Mouse (Mus musculus): ENCODE measurements at regions not wholly inside any gene's neighbourhood (a gene's known extent, or its start where the extent isn't known, plus 50 kb on each side); places are given as distances from the start of the nearest gene placed in this dataset.

GRCm38 (mm10) chr8:8244599-8244998, 416.4 kb downstream of the Efnb2 start:
- H3K27ac ChIP-seq (ENCODE audit: low read length) = no peak overlapping the region
- WGBS = 88% methylated on average over 1 of the region's 1 CpGs
- H3K9ac ChIP-seq (ENCODE audit: low read length) = no peak overlapping the region
- ATAC-seq (ENCODE audit: insufficient read depth, low FRiP score) = no peak
- H3K27me3 ChIP-seq (ENCODE audit: control insufficient read depth, insufficient read depth, low read length) = no peaks in the 10 kb centered on the region
- H3K4me1 ChIP-seq (ENCODE audit: control insufficient read depth, insufficient read depth, low read length) = no peaks in the 10 kb centered on the region
- H3K9me3 ChIP-seq (replicated peaks; ENCODE audit: control insufficient read depth, low read length) = no peaks in the 10 kb centered on the region
- H3K4me3 ChIP-seq (replicated peaks; ENCODE audit: low read length) = no peak overlapping the region
- H3K4me2 ChIP-seq (ENCODE audit: low read depth, low read length) = no peak overlapping the region
- no peaks in the 10 kb centered on the region for H3K36me3 ChIP-seq (ENCODE audit: control insufficient read depth, insufficient read depth, low read length)

- 22% methylated on average over 3 of the region's 3 CpGs for WGBS
- ATAC-seq (ENCODE audit: insufficient read depth, low FRiP score) = no peak
- Histone ChIP-seq H3K4me1 (ENCODE audit: control insufficient read depth, insufficient read depth, low read length) (no peaks in the 10 kb centered on the region), H3K4me2 (ENCODE audit: low read depth, low read length) (no peak overlapping the region), H3K9ac (ENCODE audit: low read length) (no peak overlapping the region), H3K27me3 (ENCODE audit: control insufficient read depth, insufficient read depth, low read length) (no peaks in the 10 kb centered on the region), H3K4me3 (replicated peaks; ENCODE audit: low read length) (no peak overlapping the region), H3K36me3 (ENCODE audit: control insufficient read depth, insufficient read depth, low read length) (no peaks in the 10 kb centered on the region), H3K27ac (ENCODE audit: low read length) (no peak overlapping the region), H3K9me3 (replicated peaks; ENCODE audit: control insufficient read depth, low read length) (no peaks in the 10 kb centered on the region)
Observed at GRCm38 (mm10) chr8:8241755-8242501, 419.1 kb downstream of the Efnb2 start.

GRCm38 (mm10) chr8:8241051-8241688, 419.9 kb downstream of the Efnb2 start:
- H3K4me3 ChIP-seq (replicated peaks; ENCODE audit: low read length) = no peak overlapping the region
- H3K27ac ChIP-seq (ENCODE audit: low read length) = no peak overlapping the region
- H3K27me3 ChIP-seq (ENCODE audit: control insufficient read depth, insufficient read depth, low read length) = no peaks in the 10 kb centered on the region
- no peaks in the 10 kb centered on the region for H3K9me3 ChIP-seq (replicated peaks; ENCODE audit: control insufficient read depth, low read length)
- H3K4me2 ChIP-seq (ENCODE audit: low read depth, low read length) = no peak overlapping the region
- no peaks in the 10 kb centered on the region for H3K4me1 ChIP-seq (ENCODE audit: control insufficient read depth, insufficient read depth, low read length)
- 70% methylated on average over 9 of the region's 9 CpGs for WGBS
- H3K9ac ChIP-seq (ENCODE audit: low read length) = no peak overlapping the region
- H3K36me3 ChIP-seq (ENCODE audit: control insufficient read depth, insufficient read depth, low read length) = no peaks in the 10 kb centered on the region
- no peak for ATAC-seq (ENCODE audit: insufficient read depth, low FRiP score)

- no peak for ATAC-seq (ENCODE audit: insufficient read depth, low FRiP score)
- no peaks in the 10 kb centered on the region for H3K36me3 ChIP-seq (ENCODE audit: control insufficient read depth, insufficient read depth, low read length)
- no peaks in the 10 kb centered on the region for H3K27me3 ChIP-seq (ENCODE audit: control insufficient read depth, insufficient read depth, low read length)
- no peak overlapping the region for H3K9ac ChIP-seq (ENCODE audit: low read length)
- no peaks in the 10 kb centered on the region for H3K9me3 ChIP-seq (replicated peaks; ENCODE audit: control insufficient read depth, low read length)
- H3K4me3 ChIP-seq (replicated peaks; ENCODE audit: low read length) = no peak overlapping the region
- H3K4me2 ChIP-seq (ENCODE audit: low read depth, low read length) = no peak overlapping the region
- WGBS = 64% methylated on average over 12 of the region's 12 CpGs
- H3K4me1 ChIP-seq (ENCODE audit: control insufficient read depth, insufficient read depth, low read length) = no peaks in the 10 kb centered on the region
- H3K27ac ChIP-seq (ENCODE audit: low read length) = no peak overlapping the region
Observed at GRCm38 (mm10) chr8:8239489-8239888, 421.6 kb downstream of the Efnb2 start.

DNA sequence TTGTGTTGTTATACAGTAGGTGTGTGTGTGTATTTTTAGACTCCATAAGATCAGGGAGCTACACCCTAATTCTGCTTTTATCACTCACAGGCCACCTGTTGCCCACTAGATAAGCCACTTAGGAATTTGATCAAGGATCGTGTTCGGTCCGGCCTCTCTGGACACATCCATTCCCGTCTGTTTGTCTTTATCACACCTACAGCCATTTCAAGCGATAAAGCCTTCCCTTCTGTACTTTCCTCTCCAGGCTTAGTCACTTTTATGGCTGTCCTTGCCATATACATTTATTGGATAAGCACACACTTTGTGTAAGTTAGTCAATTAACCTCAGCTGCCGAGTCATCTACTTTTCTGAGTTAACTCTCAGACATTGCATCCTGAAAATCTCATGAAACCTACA, 423.0 kb downstream of the Efnb2 start:
- no peaks in the 10 kb centered on the region for H3K36me3 ChIP-seq (ENCODE audit: control insufficient read depth, insufficient read depth, low read length)
- no peak overlapping the region for H3K4me3 ChIP-seq (replicated peaks; ENCODE audit: low read length)
- H3K27ac ChIP-seq (ENCODE audit: low read length) = no peak overlapping the region
- 61% methylated on average over 6 of the region's 6 CpGs for WGBS
- H3K4me2 ChIP-seq (ENCODE audit: low read depth, low read length) = no peak overlapping the region
- no peaks in the 10 kb centered on the region for H3K9me3 ChIP-seq (replicated peaks; ENCODE audit: control insufficient read depth, low read length)
- H3K27me3 ChIP-seq (ENCODE audit: control insufficient read depth, insufficient read depth, low read length) = no peaks in the 10 kb centered on the region
- no peaks in the 10 kb centered on the region for H3K4me1 ChIP-seq (ENCODE audit: control insufficient read depth, insufficient read depth, low read length)
- no peak; the same call in 1 of the 2 replicates for ATAC-seq (ENCODE audit: insufficient read depth, low FRiP score)
- H3K9ac ChIP-seq (ENCODE audit: low read length) = no peak overlapping the region

DNA sequence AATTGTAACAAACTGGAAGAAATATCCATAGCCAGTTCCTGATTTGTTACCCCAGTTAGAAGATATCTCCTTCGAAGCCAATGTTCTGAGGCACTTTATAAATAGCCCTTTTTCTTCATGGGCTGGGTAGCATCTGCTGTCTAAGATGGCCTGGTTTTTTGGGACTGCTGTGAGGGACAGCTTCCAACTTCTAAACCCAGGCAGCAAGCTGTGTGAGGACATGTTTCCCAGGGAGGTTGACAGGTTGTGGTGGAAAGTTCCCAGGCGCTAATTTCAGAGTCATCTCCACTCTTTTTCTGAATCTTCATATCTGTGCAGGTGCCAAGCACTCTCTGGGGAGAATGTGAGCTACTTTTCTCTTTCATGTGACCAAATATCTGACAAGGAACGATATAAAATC, 427.4 kb downstream of the Efnb2 start:
- no peaks in the 10 kb centered on the region for H3K9me3 ChIP-seq (replicated peaks; ENCODE audit: control insufficient read depth, low read length)
- H3K4me2 ChIP-seq (ENCODE audit: low read depth, low read length) = no peak overlapping the region
- no peak for ATAC-seq (ENCODE audit: insufficient read depth, low FRiP score)
- no peak overlapping the region for H3K4me3 ChIP-seq (replicated peaks; ENCODE audit: low read length)
- no peaks in the 10 kb centered on the region for H3K27me3 ChIP-seq (ENCODE audit: control insufficient read depth, insufficient read depth, low read length)
- H3K4me1 ChIP-seq (ENCODE audit: control insufficient read depth, insufficient read depth, low read length) = no peaks in the 10 kb centered on the region
- no peaks in the 10 kb centered on the region for H3K36me3 ChIP-seq (ENCODE audit: control insufficient read depth, insufficient read depth, low read length)
- H3K27ac ChIP-seq (ENCODE audit: low read length) = no peak overlapping the region
- H3K9ac ChIP-seq (ENCODE audit: low read length) = no peak overlapping the region
- WGBS = 84% methylated on average over 3 of the region's 3 CpGs

DNA sequence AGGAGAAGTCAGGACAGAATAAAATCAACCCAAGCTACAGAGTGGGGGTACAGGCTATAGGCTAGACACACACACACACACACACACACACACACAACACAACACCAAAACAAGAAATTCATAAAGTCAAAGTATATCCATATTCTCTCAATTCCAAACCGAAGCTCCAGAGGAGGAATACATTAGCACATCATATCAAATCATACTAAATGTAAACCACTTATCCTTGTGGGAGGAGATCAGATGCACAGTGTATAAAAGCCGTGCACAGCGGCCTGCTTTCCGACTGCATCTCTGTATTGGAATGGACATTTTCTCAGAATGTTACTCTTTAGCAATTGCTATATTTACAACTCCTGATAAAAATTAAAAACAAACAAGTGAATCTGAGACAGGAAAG, 427.9 kb downstream of the Efnb2 start:
- Histone ChIP-seq H3K27me3 (ENCODE audit: control insufficient read depth, insufficient read depth, low read length) (no peaks in the 10 kb centered on the region), H3K4me2 (ENCODE audit: low read depth, low read length) (no peak overlapping the region), H3K9me3 (replicated peaks; ENCODE audit: control insufficient read depth, low read length) (no peaks in the 10 kb centered on the region), H3K4me1 (ENCODE audit: control insufficient read depth, insufficient read depth, low read length) (no peaks in the 10 kb centered on the region), H3K36me3 (ENCODE audit: control insufficient read depth, insufficient read depth, low read length) (no peaks in the 10 kb centered on the region), H3K9ac (ENCODE audit: low read length) (no peak overlapping the region), H3K4me3 (replicated peaks; ENCODE audit: low read length) (no peak overlapping the region), H3K27ac (ENCODE audit: low read length) (no peak overlapping the region)
- WGBS = 70% methylated on average over 4 of the region's 4 CpGs
- no peak for ATAC-seq (ENCODE audit: insufficient read depth, low FRiP score)

DNA sequence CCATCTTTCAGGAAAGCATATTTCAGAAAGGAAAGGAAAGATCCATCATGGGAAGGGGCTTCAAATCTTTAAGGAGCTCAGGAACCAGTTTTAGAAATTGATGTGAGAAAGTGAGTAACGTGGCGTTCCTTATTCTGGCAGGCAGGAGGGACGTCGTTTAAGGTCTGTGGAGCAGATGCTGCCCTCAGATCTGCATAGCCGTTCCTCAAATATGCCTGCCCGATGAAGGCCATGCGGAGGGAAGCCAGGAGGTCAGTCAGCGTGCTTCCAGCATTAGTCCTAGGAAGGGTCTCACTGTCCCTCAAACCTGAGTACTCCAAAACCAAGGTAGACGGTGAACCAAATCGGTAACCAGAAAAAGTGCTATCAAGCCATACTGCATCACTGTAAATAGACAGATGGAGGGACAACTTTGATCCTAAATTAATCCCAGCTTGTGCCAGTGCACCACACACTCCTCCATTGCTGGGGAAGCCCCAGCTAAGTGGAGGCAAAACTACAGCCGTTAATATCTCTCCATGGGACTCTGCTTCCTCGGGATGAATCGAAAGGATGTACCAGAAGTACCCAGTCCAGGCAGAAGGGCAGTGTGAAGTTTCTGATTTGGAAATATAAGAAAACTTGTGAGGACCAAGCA, 428.9 kb downstream of the Efnb2 start:
- Histone ChIP-seq H3K4me3 (replicated peaks; ENCODE audit: low read length) (no peak overlapping the region), H3K4me2 (ENCODE audit: low read depth, low read length) (no peak overlapping the region), H3K9me3 (replicated peaks; ENCODE audit: control insufficient read depth, low read length) (no peaks in the 10 kb centered on the region), H3K27me3 (ENCODE audit: control insufficient read depth, insufficient read depth, low read length) (no peaks in the 10 kb centered on the region), H3K36me3 (ENCODE audit: control insufficient read depth, insufficient read depth, low read length) (no peaks in the 10 kb centered on the region), H3K27ac (ENCODE audit: low read length) (no peak overlapping the region), H3K4me1 (ENCODE audit: control insufficient read depth, insufficient read depth, low read length) (no peaks in the 10 kb centered on the region), H3K9ac (ENCODE audit: low read length) (no peak overlapping the region)
- no peak for ATAC-seq (ENCODE audit: insufficient read depth, low FRiP score)
- WGBS = 82% methylated on average over 13 of the region's 13 CpGs

- H3K27ac ChIP-seq (ENCODE audit: low read length) = no peak overlapping the region
- H3K4me1 ChIP-seq (ENCODE audit: control insufficient read depth, insufficient read depth, low read length) = no peaks in the 10 kb centered on the region
- 70% methylated on average over 6 of the region's 6 CpGs for WGBS
- no peak overlapping the region for H3K4me3 ChIP-seq (replicated peaks; ENCODE audit: low read length)
- ATAC-seq (ENCODE audit: insufficient read depth, low FRiP score) = no peak
- H3K27me3 ChIP-seq (ENCODE audit: control insufficient read depth, insufficient read depth, low read length) = no peaks in the 10 kb centered on the region
- H3K9me3 ChIP-seq (replicated peaks; ENCODE audit: control insufficient read depth, low read length) = no peaks in the 10 kb centered on the region
- H3K4me2 ChIP-seq (ENCODE audit: low read depth, low read length) = no peak overlapping the region
- H3K9ac ChIP-seq (ENCODE audit: low read length) = no peak overlapping the region
- no peaks in the 10 kb centered on the region for H3K36me3 ChIP-seq (ENCODE audit: control insufficient read depth, insufficient read depth, low read length)
Observed at GRCm38 (mm10) chr8:8231308-8231985, 429.6 kb downstream of the Efnb2 start.

Measured in stomach, embryonic 16.5 days (tissue).